Mouse (Mus musculus) megakaryocyte, embryonic 14.5 days (primary cell): ENCODE results near the gene Unc5cl.

Source experiments
- FLI1 ChIP-seq: IDR thresholded peaks from 2 replicates; pipeline ENCODE4 v1.6.1; 2012; ENCODE audit warnings: low read length, inconsistent platforms, mixed read lengths
- GATA1 ChIP-seq: IDR thresholded peaks from 3 replicates; pipeline ENCODE4 v1.6.1; 2012; ENCODE audit warnings: mixed read lengths, low read length, inconsistent platforms, borderline replicate concordance

DNA sequence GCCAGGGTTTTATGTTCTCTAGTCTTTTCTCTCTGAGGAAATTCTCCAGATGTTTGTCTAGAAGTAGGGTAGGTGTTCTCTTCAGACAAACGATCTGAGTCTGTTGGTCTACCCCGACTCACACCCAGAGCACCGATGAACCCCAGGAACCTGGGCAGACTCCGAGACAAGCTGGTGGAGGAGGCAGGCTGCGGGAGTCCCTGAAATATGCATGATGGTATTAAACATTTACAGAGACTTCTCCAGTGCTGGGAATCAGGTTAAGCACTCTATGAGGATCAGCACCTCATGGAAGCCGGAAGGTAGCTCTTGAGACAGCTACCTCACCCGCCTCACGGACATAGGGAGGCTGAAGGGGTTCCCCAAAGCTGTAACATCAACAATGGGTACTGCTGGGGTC, 37.9 kb downstream of the Unc5cl start:
- TF ChIP-seq GATA1: no peak
- no peak for TF ChIP-seq FLI1
